Mouse (Mus musculus): ENCODE data around the gene Usp37. TPM values are rescaled to one million over a fixed set of nuclear protein-coding genes. Genes with fewer than 3 reads are reported as not detected.
A peak's percentile ranks its signal among the peaks of the same experiment; 100 is the strongest.

Usp37 gene
- total RNA-seq, 2 experiments from 2014 or later: 24.3 to 25.3 TPM

DNA sequence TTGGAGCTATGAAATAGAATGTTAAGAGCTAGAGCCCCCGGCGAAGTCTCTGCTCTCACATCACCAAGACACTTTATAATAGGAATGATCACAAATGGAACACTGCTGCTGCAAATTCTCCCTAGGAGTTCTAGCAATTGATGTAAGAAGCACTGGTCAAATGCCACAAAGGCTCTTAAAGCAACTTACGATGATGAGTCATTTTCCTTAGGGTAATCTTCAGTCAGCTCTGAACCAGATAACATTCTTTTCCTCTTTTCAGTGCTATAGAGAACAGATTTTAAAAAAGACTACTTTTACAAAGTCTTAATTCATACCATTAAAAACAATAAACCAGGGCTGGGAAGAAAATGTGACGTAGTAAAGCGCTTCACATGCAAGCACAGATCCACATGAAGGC, 58.3 kb downstream of the Usp37 start:
- DNase-seq (ENCODE audit: low spot score in 2 of 2): no peak

DNA sequence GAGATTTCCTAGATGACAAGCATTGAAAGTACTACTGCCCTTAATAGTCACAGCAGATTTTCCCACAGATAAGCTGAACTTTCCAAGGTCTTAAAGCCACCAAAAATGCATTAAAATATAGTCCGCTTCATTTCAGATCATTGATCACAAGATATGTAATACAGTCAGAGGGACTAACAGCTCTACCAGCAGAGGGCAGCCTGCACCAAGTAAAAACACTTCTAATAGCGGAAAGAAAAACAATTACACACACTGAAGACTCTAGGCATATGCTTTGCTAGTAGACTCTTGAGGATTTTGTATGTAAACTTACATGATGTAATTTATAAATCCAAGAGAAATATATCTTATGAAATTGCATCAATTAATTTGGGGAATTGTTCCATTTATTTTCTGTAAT, 83.8 kb downstream of the Usp37 start:
- peak; percentile 40 to 64 for DNase-seq (ENCODE audit: low spot score in 2 of 2)

- DNase-seq (ENCODE audit: low spot score in 2 of 2): no peak
Observed at GRCm38 (mm10) chr1:74452611-74453045, 91.5 kb downstream of the Usp37 start.

DNA sequence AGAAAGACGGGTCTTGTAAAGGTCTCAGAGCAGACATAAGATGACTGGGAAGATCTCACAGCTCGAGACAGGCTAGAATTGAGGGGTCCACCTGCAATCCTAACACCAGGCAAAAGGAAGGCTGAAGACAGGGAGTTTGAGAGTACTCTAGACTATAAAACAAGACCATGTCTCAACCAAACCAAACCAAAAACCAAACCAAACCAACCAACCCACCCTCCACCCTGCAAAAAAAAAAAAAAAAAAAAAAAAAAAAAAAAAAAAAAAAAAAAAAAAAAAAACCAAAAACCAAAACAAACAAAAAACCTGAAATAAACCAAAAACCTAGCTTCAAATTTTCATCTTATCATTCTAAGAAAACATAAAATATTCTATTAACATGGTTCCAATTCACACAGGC, 99.5 kb downstream of the Usp37 start:
- no peak for DNase-seq (ENCODE audit: low spot score in 2 of 2)

DNA sequence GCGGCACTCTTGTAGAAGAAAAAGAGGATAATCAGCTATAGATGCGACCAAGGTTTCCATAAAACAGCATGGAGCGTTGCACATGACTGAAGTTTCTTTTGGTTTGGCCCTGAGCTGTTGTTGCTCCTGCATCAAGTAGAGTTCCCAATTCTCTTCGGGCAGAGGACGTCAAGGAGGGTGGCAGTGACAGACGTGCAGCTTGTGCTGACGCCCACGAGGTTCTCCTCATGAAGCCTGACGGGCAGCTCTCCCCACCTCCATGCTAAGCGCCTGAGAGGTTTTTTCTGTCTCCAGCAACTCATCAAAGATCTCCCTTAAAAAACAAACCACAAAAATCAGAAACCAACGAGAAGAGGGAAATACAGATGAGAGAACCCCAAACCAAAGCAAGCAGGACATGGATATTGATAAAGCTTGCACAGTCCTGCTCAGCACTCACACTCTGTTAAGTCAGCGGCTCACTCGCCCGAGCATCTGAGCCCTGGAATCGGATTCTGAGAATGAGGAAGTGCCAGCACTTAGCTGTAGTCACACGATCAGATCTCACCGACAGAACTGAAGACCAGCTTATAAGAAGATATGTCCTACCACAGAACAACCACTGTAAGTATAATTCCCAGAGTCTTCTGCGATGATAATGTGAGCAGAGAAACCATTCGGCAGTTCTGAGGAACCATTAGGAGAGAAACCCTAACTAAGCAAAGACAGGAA, 104.8 kb downstream of the Usp37 start:
- DNase-seq (ENCODE audit: low spot score in 2 of 2): peak; percentile 28 to 41

GRCm38 (mm10) chr1:74437702-74438427, 106.2 kb downstream of the Usp37 start:
- DNase-seq (ENCODE audit: low spot score in 2 of 2): peak; percentile 32 to 62

- no peak for DNase-seq (ENCODE audit: low spot score in 2 of 2)
Observed at GRCm38 (mm10) chr1:74435563-74435962, 108.5 kb downstream of the Usp37 start.

DNA sequence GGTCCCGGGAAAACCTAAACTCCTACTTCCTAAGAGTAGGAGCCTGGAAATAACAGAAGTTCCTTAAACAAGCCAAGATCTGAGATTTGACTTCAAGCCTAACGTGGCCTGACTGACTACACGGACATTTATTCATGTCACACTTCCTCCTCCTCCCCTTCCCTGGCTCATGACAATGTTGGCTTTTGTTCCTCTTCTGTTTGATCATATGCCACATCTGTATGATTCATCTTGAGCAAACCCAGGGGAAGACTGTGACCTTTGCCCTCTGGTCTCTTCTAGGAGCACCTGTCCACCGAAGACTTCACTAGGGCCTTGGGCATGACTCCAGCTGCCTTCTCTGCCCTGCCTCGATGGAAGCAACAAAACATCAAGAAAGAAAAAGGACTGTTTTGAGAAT, 109.5 kb downstream of the Usp37 start:
- no peak for DNase-seq (ENCODE audit: low spot score in 2 of 2)

DNA sequence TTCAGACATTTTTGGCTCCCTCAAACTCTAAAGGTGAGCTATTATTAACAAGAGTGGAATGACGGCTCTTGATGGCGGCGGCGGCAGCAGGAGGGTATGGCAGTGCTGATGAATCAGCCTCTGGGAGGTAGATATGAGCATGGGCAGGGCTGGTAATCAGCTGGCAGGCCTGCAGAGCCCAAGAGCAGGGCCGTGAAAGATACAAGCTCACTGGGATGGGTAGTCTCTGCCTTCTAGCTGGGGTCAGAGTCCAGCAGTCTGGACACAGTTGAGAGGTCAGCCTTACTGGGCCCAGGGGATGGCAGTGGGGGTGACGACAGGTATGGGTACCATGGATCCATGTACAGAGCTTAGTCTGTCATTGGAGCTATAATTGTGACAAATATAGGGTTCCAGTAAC, 110.9 kb downstream of the Usp37 start:
- DNase-seq (ENCODE audit: low spot score in 2 of 2): no peak

DNA sequence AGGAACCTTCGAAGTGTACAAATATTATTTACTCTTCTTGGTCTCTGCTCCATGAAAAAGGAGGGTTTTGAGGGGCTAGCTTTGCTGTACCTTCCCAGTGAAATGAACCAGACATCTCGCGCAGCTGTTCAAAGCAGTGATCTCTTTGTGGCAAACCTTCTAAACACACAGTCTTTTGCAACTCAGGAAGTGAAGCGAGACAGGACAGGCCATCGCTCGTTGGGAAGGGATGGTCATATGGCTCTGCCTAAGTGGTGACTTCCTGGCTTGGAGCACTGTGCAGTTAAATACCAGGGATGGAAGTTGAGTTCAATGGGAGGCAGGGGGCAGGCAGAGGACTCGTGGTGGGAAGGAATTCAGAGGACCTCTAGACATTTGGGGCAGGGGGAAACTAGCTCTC, 118.2 kb downstream of the Usp37 start:
- DNase-seq (ENCODE audit: low spot score in 2 of 2): no peak

GRCm38 (mm10) chr1:74423147-74423546, 120.9 kb downstream of the Usp37 start:
- no peak for DNase-seq (ENCODE audit: low spot score in 2 of 2)

GRCm38 (mm10) chr1:74419440-74419794, 124.7 kb downstream of the Usp37 start:
- DNase-seq (ENCODE audit: low spot score in 2 of 2): no peak

DNA sequence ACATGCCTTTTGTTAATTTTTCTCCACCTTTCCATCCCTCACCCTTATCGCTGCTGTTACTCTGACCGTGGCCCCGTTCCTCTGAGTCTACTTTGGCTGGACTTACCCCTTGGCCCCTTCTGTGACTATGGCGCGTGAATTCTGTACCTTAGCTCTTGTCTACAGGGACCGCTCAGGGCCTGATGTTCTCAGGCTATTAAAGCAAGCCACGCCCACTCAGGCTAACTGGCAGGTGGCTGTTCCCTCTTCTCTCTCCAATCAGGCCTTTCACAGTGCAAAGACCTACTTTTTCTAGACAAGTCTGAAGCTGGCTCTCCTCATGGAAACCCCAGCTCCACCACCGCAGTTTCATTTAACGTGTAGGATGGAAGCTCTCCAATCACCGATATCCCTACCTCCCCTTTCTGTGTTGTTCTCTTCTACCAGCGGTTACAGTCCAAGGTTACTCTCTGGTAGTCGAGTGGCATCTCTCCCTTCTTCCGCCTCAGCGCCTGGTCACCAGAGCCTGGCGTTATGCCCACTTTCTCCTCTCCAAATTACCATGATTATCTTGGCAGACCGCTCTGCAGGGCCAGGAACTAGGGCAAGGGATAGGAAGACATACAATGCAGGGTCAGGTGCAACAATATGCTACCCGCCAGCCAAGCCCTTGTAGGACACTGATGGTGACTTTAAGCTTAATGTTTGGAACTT, 125.2 kb downstream of the Usp37 start:
- no peak for DNase-seq (ENCODE audit: low spot score in 2 of 2)

DNA sequence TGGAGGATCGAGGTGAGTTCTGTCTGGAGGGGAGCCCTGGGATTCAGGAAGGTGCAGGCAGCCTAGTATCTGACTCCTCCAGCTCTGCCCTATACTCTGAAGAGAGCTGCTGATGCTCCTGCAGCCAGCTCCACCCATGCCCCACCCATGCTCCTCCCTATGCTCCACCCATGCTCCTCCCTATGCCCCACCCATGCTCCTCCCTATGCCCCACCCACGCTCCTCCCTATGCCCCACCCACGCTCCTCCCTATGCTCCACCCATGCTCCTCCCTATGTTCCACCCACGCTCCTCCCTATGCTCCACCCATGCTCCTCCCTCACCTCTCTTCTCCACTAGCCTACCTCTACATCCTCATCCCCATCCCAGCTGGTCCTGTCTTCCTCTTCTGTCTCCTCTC, 128.9 kb downstream of the Usp37 start:
- no peak for DNase-seq (ENCODE audit: low spot score in 2 of 2)

- DNase-seq (ENCODE audit: low spot score in 2 of 2): no peak
Observed at GRCm38 (mm10) chr1:74412711-74413110, 131.4 kb downstream of the Usp37 start.

DNA sequence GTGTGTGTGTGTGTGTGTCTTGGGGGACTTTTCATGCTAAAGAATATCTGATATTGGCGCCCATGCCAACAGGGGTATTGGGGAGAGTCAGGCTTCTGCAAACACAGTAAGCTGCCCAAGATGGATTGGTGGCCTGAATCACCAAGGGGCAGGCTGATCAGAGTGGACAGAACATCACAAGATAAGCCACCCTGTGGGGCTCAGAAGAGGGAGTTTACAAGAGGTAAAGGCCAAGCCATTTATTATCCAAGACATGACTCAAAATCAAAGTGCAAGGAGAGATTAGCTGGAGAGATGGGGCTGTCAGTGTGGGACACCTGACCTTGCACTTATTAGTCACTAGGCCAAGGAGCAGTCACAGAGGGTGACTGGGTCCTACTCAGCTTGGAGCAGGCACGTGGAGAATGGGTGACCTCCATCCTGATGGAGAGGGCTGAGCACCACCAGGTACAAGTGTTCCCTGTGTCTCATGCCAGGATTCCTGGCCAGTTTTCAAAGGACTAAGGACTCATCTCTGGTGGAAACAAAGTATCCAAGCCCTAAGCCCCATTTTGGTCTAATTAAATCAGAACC, 132.2 kb downstream of the Usp37 start:
- no peak for DNase-seq (ENCODE audit: low spot score in 2 of 2)

DNA sequence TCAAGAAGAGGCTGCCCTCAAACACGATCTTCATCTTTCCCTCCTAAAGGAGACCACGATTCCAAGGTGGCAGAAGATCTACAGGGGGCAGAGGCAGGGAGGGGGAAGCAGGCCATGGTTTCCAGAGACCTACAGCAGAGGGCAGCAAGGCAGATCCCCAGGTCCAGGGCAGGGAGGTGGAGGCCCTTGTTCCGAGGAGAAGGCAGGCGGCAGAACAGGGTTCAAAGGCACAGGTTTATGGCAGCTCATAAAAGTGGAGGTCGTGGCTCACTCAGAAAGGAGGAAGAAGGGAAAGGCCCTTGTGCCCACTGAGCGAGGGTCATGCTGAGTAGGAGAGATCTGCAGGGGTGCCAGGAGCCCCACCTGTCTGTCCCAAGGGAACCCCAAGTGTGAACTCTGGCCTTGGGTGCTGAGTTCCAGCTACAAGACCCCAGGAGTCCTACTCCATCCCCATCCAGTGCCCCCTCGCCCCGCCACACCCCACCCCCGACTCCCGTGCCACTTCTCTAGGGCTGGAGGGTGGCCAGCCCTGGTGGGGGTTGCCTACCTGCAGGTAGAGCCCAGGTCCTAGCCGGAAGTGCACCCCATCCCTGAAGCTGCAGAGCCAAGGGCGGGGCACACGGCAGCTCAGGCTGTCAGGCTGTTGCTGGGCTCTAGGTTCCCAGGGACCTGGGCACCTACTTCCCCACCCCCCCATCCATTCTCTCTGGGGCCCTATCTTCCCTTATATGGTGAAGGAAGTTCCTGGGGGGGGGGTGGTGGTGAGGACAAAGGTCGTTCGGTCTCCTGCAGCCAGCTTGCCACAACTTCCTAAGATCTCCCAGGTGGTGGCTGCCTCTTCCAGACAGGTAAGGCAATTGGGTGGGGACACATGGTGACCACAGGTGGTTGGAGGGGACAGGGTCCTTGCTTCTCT, 135.2 kb downstream of the Usp37 start, which contains the start of gene Vil1:
Gene Vil1, plus strand, starts transcription at position 788 of the 916 bp plus-strand sequence.
- DNase-seq (ENCODE audit: low spot score in 2 of 2): no peak

DNA sequence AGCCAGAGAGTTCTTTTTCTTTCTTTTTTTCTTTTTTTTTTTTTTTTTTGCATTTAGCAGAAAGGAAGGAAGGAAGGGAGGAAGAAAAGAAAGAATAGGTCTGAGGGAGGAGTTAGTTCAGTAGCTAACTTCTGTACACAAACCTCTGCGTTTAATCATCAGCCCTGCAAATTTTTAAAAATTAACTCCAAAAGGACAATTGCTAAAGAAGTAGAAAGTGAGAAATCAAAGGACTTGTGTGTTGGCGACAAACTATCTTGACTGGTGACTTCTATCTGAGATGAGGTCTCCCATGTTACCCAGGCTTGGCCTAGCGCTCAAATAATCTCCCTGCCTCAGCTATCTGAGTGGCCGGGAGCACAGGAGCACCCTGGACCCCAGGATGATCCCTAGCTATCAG, 139.9 kb downstream of the Usp37 start:
- DNase-seq (ENCODE audit: low spot score in 2 of 2): no peak

GRCm38 (mm10) chr1:74401015-74401702, 142.9 kb downstream of the Usp37 start:
- DNase-seq (ENCODE audit: low spot score in 2 of 2): no peak

GRCm38 (mm10) chr1:74400531-74400930, 143.6 kb downstream of the Usp37 start:
- no peak for DNase-seq (ENCODE audit: low spot score in 2 of 2)

Measured in left cerebral cortex, adult 18-20 months (tissue).